Mouse (Mus musculus): ENCODE data around the gene AA986860.

Gene AA986860

DNA sequence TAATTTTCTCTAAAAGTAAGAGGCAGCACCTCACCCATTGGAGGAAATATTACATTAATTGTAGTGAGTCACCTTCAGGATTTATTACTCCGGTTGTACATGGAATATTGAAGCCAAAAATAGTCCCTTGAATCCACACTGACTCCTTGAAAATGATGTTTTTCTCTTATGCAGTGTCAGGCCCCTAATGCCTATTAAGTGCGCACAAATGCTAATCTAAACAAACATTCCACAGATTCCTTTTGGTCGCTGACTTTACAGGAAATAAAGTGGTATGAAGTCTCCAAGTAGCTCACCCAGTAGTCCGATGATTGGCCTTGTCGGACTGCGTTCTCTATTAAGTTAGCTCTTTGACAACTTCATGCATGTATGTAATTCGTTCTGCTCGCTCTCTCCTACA lies 3.1 kb downstream of the AA986860 start:
- no peak for DNase-seq (ENCODE audit: low read depth, low spot score)

DNA sequence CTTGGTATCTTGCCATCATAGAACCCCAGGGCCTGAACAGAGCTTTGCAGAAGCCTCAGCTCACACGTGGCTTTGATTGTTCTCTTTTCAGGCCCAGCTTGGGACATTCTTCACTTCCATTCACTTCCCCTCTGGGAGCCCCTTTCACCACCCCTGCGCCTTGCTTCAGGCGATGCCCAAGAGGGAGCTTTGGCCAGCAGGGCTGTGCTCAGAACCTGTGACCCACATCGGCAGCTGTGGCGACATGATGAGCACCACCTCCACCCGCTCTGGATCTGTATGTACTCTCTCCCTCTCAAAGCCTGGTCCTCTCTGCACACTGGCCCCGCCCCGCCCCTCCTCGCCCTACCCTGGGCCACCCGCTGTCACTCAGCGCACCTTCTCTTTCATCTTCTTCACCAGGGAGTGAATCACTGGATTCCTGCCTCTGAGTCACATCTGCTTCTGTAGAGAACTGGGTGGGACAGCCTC lies 5.7 kb downstream of the AA986860 start:
- DNase-seq (ENCODE audit: low read depth, low spot score) = no peak

DNA sequence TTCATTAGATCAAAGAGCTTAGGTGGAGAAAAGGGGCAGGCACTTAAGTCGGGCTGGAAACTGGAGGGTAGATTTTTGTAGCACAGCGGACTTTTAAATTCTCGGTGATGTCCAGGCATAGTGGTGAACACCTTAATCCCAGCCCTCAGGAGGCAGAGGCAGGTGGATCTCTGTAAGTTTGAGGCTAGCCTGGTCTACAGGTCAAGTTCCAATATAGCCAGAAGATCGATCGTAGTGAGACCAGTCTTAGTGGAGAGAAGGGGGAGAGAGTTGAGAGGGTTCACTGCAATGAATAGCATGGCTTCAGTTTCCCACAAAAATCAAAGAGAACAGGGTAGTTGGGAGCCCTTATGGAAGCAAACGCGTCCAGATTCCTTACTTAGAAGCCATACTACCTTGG lies 6.1 kb downstream of the AA986860 start:
- DNase-seq (ENCODE audit: low read depth, low spot score) = no peak

DNA sequence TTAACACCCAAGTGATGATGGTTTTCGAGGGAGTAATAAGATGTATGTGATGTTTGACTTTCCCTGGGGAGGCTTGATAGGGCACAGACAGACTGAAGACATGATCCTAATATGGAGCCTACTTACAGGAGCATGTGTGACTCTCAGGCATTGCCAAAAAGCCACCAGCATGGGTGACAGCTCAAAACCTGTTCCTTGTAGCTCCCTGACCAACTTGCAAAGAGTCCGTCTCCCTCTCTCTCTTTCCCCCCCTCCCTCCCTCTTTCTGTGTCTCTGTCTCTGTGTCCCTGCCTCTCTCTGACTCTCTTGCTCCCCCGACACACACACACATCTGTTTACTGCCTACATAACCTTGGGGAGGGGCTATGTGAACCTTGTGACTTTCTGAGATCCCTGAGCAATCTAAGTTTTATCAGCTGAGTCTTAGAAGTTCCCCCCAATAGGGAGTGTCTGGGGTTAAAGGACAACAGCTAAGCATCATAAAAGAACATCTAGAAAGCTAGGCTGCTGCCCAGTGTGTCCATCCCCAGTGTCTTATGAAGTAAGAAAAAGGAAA lies 6.9 kb downstream of the AA986860 start:
- no peak for DNase-seq (ENCODE audit: low read depth, low spot score)

DNA sequence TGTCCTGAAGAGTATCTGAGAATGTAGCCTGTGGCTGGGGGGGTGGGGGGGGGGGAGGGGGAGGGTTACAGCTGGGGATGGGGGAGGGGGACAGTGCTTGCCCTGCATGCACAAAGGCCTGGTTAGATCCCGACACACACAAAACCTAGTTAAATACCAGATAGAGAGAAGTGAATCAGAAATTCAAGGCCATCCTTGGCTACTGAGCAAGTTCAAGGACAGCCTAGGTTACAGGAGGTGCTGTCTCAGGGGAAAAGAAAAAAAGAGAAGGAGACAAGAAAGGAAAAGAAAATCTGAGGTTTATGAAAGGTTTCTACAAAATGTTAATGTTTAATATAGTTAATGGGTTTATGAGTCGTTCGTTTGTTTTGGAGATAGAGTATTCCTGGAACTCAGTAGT lies 7.9 kb downstream of the AA986860 start:
- no peak for DNase-seq (ENCODE audit: low read depth, low spot score)

DNA sequence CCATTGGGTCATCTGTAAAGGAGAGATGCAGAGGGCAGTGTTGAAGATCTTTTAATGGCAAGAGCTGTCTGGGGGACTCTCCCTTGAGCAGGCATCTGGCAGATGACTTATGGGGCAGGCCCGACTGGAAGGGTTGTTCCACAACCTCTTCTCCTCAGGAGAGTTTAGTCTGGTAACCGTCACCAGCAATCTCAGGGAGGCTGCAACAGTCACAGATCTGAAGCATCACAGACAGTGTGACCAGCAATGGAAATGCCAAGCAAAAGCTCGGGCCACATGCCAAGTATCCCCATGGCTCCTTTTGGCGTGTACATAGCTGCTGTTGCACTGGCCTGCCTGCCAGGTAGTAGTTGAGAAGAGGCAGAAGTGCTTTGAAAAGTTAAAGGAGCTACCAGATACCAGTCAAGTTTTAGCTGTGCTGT lies 8.5 kb downstream of the AA986860 start:
- DNase-seq (ENCODE audit: low read depth, low spot score) = no peak

DNA sequence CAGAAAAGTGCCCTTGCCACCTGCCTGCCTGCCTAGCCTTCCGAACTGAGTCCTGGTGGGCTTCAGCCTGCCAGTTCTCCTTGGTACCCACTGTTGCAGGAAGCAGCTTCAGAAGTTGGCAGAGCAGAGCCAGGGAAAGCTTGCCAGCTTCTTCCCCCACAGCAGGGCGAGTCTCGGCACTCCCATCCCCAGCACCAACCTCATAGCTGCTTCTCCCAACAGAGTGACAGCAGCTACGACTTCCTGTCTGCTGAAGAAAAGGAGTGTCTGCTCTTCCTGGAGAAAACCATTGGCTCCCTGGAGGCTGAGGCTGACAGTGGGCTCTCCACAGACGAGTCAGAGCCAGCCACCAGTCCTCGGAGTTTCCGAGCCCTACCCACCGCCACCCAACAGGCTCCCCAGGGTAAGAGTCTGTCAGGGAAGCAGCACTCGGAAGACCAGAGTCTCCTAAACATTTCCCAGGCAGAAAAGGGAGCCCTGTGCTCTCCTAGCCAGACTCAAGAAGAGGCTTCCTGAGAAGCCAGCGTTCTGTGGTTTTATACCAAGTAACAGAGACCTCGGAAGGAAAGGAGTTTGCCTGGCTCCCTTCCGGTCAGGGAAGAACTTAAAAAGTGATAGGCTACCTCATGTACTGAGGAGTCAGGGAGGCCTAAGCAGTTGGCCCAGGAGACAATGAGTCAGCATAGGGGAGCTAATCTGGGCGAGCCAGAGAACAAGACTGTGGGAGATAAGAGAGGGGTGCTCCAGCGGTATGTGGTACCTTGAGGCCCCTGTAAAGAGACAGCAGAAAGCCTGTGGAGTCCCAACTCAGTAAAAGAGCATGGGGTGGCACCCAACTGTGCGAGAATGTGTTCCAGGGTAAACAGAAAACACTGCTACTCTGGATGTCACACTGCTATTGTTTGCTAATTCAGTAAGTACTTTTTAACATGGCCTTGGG lies 9.3 kb downstream of the AA986860 start:
- peak; percentile 13 for DNase-seq (ENCODE audit: low read depth, low spot score)

DNA sequence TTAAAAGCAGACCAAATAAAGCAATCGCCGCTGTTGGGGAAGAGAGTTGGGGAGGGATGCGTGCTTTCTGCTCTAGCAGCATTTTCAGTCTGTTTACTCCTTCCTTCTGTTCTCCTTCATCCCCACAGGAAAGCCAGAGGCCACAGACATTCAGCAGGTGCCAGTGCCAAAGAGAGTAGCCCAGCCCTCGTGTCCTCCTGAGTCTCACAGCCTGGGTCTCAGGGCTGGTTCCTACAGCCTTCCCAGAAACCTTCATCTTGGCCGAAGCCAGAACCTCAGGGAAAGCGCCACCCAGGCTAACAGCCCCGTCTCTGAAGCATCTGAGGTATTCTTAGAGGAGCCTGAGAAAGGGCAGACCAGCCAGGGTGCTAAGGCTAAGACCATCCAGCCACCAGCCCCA lies 10.4 kb downstream of the AA986860 start:
- DNase-seq (ENCODE audit: low read depth, low spot score) = no peak

DNA sequence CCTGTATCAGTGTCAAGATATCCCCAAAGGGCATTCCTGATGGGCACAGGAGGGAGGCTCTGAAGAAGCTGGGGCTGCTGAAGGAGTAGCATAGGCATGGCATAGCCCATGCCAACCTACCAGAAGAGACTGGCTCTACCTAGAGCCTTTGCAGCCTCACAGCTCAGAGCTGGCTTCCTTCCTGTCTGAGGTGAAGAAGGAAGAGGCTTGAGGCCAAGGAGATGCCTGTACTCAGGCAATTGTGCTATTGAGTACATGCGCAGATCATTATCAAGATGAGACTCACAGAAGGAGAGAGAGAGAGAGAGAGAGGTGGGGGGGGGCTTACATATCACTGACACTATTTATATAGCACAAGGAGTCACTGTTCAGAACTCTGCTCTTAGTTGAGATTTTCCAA lies 12.0 kb downstream of the AA986860 start:
- DNase-seq (ENCODE audit: low read depth, low spot score) = no peak

DNA sequence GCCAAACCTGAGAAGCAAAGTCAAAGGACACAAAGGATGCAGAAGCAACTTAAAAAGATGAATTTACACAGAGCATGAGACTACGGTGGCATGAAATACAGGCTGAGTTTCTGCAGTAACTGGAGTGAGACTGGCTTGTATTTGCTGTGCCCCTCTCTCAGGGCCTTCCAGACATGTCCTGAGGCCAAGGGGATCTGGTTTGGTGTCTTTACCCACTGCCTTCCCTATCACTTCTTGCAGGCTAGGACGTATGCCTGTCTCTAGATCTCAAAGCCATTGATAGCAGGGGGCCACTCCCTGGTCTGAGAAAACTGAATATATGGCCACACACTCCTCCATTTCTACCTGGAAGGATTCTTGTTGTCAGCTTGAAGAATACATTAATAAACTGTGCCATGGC lies 12.4 kb downstream of the AA986860 start:
- DNase-seq (ENCODE audit: low read depth, low spot score) = no peak

DNA sequence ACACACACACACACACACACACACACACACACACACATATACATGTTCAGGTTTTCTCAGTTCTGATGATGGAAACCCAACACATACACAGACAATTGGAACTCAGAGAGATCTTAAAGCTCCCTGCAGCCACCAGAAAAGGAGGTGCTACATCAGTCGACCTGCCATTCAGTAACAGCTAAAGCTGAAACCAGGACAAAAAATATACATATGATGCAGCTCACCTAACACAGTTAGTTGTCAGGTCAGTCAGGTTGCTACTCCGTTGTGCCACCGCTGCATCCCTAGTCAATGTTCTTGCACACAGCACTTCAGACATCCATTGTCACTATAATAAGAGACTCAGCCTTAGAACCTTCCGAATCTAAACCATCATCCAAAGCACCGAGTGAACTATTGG lies 13.2 kb downstream of the AA986860 start:
- DNase-seq (ENCODE audit: low read depth, low spot score) = no peak

DNA sequence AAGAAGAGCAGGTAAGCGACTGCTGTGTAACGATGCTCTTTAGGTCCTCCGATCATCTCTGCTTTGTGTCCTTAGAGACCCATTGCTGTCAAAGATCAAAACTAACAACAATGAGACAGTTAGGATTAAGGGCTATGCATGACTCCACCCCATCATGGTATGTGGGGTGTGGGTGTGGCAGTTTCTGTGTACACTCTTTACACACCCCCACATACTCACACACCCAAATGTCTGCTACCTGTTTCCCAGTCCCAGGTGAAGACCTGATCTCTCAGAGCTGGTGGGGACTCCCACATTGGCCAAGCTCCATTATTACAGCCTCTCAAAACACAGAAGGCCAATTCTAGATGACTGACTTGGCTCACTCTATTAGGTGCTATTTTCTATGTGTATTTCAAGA lies 13.8 kb downstream of the AA986860 start:
- DNase-seq (ENCODE audit: low read depth, low spot score) = no peak

DNA sequence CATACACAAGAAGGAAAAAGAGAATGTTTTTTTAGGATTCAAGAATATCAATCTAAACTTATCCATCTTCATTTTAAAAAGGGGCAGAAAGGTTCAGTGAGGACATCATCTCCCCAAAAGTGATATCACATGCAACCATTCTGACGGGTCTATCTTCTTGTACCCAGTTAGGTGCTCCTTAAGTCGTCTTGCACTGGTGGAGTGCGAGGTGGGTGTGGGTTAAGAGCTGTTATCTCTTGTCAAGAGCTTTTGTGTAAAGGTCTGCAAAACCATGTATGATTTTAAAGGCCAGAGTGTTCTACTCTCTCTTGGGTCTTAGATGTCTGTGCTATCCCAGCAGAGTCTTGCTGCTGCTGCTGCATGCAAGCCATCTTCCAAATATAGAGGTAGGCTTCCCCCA lies 15.0 kb downstream of the AA986860 start:
- DNase-seq (ENCODE audit: low read depth, low spot score) = no peak

DNA sequence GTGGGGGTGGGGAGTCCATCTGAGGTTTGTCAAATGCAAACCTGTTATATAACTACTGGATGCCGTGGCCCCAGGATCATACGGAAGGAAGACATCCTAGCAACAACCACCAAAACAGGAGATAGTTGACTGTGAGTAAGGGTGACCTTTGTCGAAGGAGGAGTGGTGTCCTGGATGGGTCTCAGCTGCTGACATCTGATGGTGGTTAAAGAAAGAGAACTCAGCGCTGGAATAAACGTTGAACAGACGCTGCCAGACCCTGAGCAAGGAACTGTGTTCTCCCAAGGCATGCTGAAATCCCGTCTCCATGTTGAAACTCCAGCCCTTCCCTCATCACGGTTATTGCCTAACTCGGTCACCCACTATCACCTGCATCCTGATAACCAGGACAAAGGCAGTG lies 27.9 kb downstream of the AA986860 start:
- DNase-seq (ENCODE audit: low read depth, low spot score) = no peak

DNA sequence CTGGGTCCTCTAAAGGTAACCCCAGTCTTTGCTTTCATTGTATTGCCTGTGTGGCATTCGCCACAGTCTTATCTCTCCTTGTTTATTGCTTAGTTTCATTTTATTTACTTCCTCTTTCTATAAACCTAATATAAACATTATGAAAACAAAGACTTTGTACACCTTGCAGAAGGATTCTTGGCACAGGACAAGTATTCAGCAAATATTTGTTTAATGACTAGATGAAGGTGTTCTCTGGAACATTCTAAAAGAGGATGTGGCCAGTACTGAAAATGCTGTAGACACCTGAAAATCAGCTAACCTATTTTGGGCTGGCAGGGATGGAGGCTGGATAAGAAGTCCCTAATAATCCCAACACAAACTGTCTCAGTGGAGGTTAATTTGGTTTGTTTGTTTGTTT lies 29.8 kb downstream of the AA986860 start:
- DNase-seq (ENCODE audit: low read depth, low spot score) = no peak

DNA sequence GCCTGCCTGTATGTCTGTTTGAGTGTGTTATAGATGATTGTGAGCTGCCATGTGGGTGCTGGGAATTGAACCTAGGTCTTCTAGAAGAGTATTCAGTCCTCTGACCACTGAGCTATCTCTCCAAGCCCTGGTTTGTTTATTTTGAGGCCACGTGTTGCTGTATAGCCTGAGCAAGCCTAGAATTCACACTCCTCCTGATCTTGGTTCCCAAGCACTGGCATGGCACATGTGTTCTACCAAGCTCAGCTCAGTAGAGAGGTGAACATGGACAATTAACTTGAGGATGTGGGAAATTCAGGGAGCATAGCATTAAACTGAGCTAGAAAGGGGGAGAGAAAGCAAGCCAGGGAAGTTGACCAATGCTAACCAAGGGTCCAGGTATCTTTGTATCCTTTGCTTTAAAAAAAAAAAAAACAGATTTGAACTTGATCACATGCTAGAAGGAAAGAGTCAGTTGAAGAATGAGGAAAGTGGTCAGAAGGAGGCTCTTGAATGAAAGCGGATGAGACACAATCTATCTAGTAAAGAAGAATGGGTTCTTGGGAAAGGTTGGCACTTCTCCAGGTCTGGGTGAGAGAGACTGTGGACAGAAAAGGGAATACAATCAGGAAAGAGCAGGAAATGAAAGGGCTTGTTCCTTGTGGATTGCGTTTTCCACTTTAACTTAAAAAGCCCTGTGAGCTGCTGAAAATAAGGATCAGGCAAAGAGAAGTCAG lies 30.4 kb downstream of the AA986860 start:
- no peak for DNase-seq (ENCODE audit: low read depth, low spot score)

DNA sequence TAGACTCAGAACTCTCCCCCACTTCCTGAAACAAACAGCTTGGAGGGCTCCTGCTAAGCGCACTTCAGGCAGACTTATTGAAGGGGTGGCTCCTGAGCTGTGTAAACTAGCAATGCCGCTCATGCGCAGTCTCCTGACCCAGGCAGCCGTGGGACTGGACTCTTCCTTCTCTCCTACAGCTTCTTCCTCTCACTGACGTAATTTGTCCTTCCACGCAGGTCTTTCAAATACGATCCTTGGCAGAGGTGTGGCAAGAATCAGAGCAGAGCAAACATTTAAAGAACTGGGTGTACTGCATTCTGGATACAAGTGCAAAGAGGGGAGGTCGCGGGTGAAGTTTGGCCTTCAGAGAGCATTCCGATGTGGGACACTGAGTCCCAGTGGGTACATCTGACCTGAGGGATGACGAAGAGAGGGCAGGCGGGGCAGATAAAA lies 32.3 kb downstream of the AA986860 start:
- DNase-seq (ENCODE audit: low read depth, low spot score) = no peak

DNA sequence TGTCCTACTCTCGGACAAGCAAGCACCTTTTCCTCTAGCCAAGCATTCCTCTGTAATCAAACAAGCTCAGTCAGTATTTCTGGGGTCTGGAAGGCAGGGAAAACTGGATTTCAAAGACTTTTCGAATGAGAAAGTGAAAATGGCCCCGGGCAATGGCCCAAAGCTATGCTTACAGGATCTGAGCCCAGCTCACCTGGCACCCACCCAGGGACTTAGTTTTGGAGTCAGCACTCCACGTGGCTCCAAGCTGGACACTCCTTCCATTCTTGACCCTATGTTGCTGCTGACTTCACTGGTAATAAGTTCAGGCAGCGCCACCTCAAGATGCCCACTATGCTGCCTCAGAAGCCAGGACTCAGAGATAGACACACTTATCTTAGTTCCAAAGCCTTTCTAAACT lies 35.3 kb downstream of the AA986860 start:
- DNase-seq (ENCODE audit: low read depth, low spot score) = peak; percentile 10

DNA sequence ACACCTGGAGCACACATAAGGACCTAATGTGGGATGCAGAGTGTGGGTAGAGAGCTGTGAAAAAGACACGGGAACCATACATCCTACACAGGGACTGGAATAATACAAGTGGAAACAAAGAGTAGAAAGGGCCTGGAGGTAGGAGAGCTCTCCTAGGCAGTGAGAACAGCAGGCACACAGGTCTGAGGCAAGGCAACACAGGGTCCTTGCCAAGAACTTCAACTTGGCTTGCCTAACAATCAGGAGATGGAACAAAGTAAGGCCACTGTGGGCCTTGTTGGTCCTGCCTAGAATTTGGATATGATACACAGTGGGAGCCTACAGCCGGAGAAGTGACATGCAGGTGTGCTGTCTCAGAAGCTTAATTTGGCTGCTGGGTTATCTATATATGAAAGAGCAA lies 38.1 kb downstream of the AA986860 start:
- no peak for DNase-seq (ENCODE audit: low read depth, low spot score)

DNA sequence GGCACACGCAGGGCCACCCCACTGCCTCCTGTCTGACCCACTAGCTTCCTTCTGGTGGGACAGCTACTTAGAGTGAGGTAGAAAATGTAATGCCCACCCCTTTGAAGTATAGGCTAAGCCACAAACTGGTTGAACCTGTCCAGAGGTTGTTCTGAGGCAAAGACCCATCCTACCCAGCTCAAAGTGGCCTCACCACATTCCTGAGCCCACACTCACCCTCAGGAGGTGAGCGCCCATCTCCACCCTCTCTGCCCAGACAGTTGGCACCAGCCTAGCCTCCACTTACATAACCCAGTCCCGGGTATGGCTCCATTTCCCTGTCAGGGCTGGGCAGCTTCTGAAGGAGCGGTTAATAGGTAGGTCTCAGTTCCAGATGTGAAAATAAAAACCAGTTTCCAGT lies 38.7 kb downstream of the AA986860 start:
- no peak for DNase-seq (ENCODE audit: low read depth, low spot score)

DNA sequence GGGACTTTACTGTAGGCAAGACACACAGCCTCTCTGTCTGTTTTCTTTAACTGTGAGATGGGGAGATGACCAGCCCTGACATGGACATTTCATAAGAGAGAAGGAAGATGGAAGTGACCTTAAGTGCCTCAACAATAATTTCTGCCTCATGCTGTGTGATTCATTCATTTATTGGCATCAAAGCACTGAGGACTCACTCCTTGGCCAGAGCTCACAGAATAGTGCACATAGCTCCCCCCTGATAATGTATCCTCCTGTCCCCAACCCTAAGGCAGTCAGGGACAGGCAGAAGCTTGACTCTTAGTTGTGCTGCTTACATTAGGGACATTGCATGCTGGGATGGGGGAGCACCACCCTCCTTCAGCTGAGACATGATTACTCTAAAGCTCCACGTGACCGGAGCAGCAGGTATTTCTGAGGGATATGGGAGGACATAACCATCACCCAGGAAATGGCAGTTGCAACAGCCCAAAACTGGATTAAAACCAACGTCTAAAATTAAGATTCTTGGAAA lies 39.3 kb downstream of the AA986860 start:
- no peak for DNase-seq (ENCODE audit: low read depth, low spot score)

DNA sequence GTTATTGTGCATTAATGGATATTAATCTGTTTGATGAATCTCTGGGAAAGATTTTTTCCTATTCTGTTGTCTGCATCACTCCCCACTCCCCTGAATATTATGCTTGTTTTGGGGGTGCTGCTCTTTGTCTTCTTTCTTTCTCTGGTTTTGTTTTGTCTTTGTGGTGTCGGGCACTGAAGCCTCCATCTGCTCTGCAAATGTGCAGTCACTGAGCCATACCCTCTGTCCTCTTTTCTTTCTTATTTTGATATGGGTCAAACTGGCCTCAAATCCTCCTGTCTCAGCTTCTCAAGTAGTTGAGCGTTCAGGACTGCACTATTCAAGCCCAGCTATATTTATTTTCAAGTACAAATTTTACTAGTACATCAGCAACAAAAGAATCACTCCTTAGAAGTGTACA lies 43.5 kb downstream of the AA986860 start:
- no peak for DNase-seq (ENCODE audit: low read depth, low spot score)
